Comparison of ENCODE assay signal across 8 mouse cellular contexts in genomic region chr3:108044394-108045140, GRCm38 (mm10). TPM values are rescaled to one million over a fixed set of nuclear protein-coding genes. Genes with fewer than 3 reads are reported as not detected.
DNase-seq lines count a peak whose midpoint lies in the region; ATAC-seq and TF ChIP-seq lines count a peak whose summit lies in the region.

Gstm4 (minus strand) TSS chr3:108044894.

- no peaks in the 10 kb centered on the region for H3K79me2 ChIP-seq in MEL (ENCODE audit: control insufficient read depth, insufficient read depth, low read length, poor library complexity)

- peaks cover 2 to 15% of the 10 kb centered on the region in 2 experiments for H3K4me1 ChIP-seq in MEL (ENCODE audit: control insufficient read depth in 1 of 2, insufficient read depth in 2 of 2, low read length in 2 of 2)
- H3K4me1 ChIP-seq in cerebellum, adult 2 months (ENCODE audit: control insufficient read depth, insufficient read depth, low read length) = no peaks in the 10 kb centered on the region
- no peaks in the 10 kb centered on the region; the same call in 1 of the 2 replicates for H3K4me1 ChIP-seq in forebrain, embryonic 16.5 days (replicated peaks; ENCODE audit: control insufficient read depth, insufficient read depth, low read length)
- H3K4me1 ChIP-seq in liver, postnatal 0 days (ENCODE audit: insufficient read depth) = peaks cover 37% of the 10 kb centered on the region
- H3K4me1 ChIP-seq in neural tube, embryonic 13.5 days (replicated peaks) = peaks cover 12% of the 10 kb centered on the region

- DNase-seq in MEL (ENCODE audit: low read depth, low spot score) = peak; percentile 95
- peak; percentile 87 to 88 for DNase-seq in cerebellum, adult 2 months
- peak; percentile 81 for DNase-seq in heart, postnatal 25 days (ENCODE audit: low spot score)
- peak; percentile 88 for DNase-seq in layer of hippocampus, adult 11-12 months (ENCODE audit: low spot score)
- peak; percentile 89 for DNase-seq in liver, postnatal 0 days
- peak; percentile 77 for DNase-seq in telencephalon, adult 2 months (ENCODE audit: low read depth, low spot score)

- peak within 1 kb of the TSS; percentile 60 for H3K9ac ChIP-seq in MEL (ENCODE audit: control insufficient read depth, low read depth, low read length, poor library complexity, severe bottlenecking)
- peak within 1 kb of the TSS; percentile 71 for H3K9ac ChIP-seq in forebrain, embryonic 16.5 days (replicated peaks; ENCODE audit: low read depth, low read length)
- peak within 1 kb of the TSS; percentile 55 for H3K9ac ChIP-seq in liver, postnatal 0 days (replicated peaks)
- peak within 1 kb of the TSS; percentile 73 for H3K9ac ChIP-seq in neural tube, embryonic 13.5 days

- H3K4me3 ChIP-seq in MEL (ENCODE audit: control insufficient read depth in 1 of 2, insufficient read depth in 1 of 2, low read depth in 2 of 2, low read length in 2 of 2) = peak within 1 kb of the TSS; percentile 70 to 75
- peak within 1 kb of the TSS; percentile 47 for H3K4me3 ChIP-seq in cerebellum, adult 2 months (replicated peaks; ENCODE audit: insufficient read depth, low read depth, low read length)
- peak within 1 kb of the TSS; percentile 61 for H3K4me3 ChIP-seq in forebrain, embryonic 16.5 days (replicated peaks; ENCODE audit: low read length)
- H3K4me3 ChIP-seq in liver, postnatal 0 days (ENCODE audit: low read depth, low read length) = peak within 1 kb of the TSS; percentile 53
- peak within 1 kb of the TSS; percentile 56 for H3K4me3 ChIP-seq in neural tube, embryonic 13.5 days

- ATAC-seq in forebrain, embryonic 16.5 days = peak; percentile 92
- ATAC-seq in liver, postnatal 0 days = peak; percentile 97
- ATAC-seq in neural tube, embryonic 13.5 days (ENCODE audit: low read depth) = peak; percentile 89

- H3K4me2 ChIP-seq in forebrain, embryonic 16.5 days (ENCODE audit: low read length) = peak within 1 kb of the TSS; percentile 84
- peak within 1 kb of the TSS; percentile 82 for H3K4me2 ChIP-seq in liver, postnatal 0 days (ENCODE audit: low read depth, low read length)
- H3K4me2 ChIP-seq in neural tube, embryonic 13.5 days = peak within 1 kb of the TSS; percentile 88

- H3K27ac ChIP-seq in MEL (ENCODE audit: control insufficient read depth, low read depth, low read length) = peak within 1 kb of the TSS; percentile 25
- no peak within 1 kb of the TSS; the same call in 1 of the 2 replicates for H3K27ac ChIP-seq in cerebellum, adult 2 months (ENCODE audit: insufficient read depth, low read length)
- H3K27ac ChIP-seq in forebrain, embryonic 16.5 days (ENCODE audit: low read length) = no peak within 1 kb of the TSS
- H3K27ac ChIP-seq in liver, postnatal 0 days (ENCODE audit: low read depth) = peak within 1 kb of the TSS; percentile 67
- H3K27ac ChIP-seq in neural tube, embryonic 13.5 days (replicated peaks) = peak within 1 kb of the TSS; percentile 23; the same call in 1 of the 2 replicates

- H3K27me3 ChIP-seq in MEL (ENCODE audit: control insufficient read depth in 1 of 2, insufficient read depth in 2 of 2, low read length in 2 of 2) = no peaks in the 10 kb centered on the region; a peak in 1 of 4 replicates
- H3K27me3 ChIP-seq in cerebellum, adult 2 months (ENCODE audit: control insufficient read depth, insufficient read depth, low read length) = no peaks in the 10 kb centered on the region
- H3K27me3 ChIP-seq in forebrain, embryonic 16.5 days (replicated peaks; ENCODE audit: control insufficient read depth, insufficient read depth, low read length) = no peaks in the 10 kb centered on the region
- no peaks in the 10 kb centered on the region for H3K27me3 ChIP-seq in liver, postnatal 0 days (ENCODE audit: insufficient read depth, low read length)
- H3K27me3 ChIP-seq in neural tube, embryonic 13.5 days = 0 out of 2 replicates have a peak, but pooled peaks cover 4% of the 10 kb centered on the region

- no peak for TF ChIP-seq CTCF in MEL (IDR thresholded peaks at IDR 0.05 in 2 of 3, conservative IDR thresholded peaks at IDR 0.05 in 1 of 3; ENCODE audit: control insufficient read depth in 1 of 3, insufficient read depth in 1 of 3, low read depth in 2 of 3, low read length in 3 of 3, poor library complexity in 1 of 3, severe bottlenecking in 1 of 3)
- TF ChIP-seq CTCF in cerebellum, adult 2 months (IDR thresholded peaks at IDR 0.05; ENCODE audit: borderline replicate concordance, insufficient read depth, low read depth, low read length) = no peak
- peak; percentile 26; the same call in 1 of the 2 replicates for TF ChIP-seq CTCF in liver, postnatal 0 days (IDR thresholded peaks at IDR 0.05; ENCODE audit: low read depth)

- H3K36me3 ChIP-seq in MEL (ENCODE audit: control insufficient read depth in 1 of 2, insufficient read depth in 2 of 2, low read length in 2 of 2) = peaks cover 0 to 14% of the 10 kb centered on the region in 2 experiments; a peak in 2 of 4 replicates
- no peaks in the 10 kb centered on the region for H3K36me3 ChIP-seq in forebrain, embryonic 16.5 days (ENCODE audit: control insufficient read depth, insufficient read depth)
- H3K36me3 ChIP-seq in liver, postnatal 0 days (replicated peaks; ENCODE audit: insufficient read depth, low read length) = no peaks in the 10 kb centered on the region
- H3K36me3 ChIP-seq in neural tube, embryonic 13.5 days = no peaks in the 10 kb centered on the region

- TF ChIP-seq RAD21 in MEL (IDR thresholded peaks at IDR 0.05; ENCODE audit: low read depth, low read length) = no peak

- intact Hi-C loops in heart, postnatal 25 days (cut with DNase I) = no loop called here

- no peaks in the 10 kb centered on the region for H3K9me3 ChIP-seq in MEL (replicated peaks; ENCODE audit: insufficient read depth, low read length)
- no peaks in the 10 kb centered on the region for H3K9me3 ChIP-seq in forebrain, embryonic 16.5 days (ENCODE audit: control insufficient read depth, low read length)
- no peaks in the 10 kb centered on the region for H3K9me3 ChIP-seq in liver, postnatal 0 days (ENCODE audit: low read length)
- H3K9me3 ChIP-seq in neural tube, embryonic 13.5 days = no peaks in the 10 kb centered on the region

- TF ChIP-seq EP300 in MEL (IDR thresholded peaks at IDR 0.05; ENCODE audit: low read depth in 1 of 2, low read length in 2 of 2) = no peak
- TF ChIP-seq EP300 in liver, postnatal 0 days (IDR thresholded peaks at IDR 0.05; ENCODE audit: low read depth) = peak; percentile 48; the same call in 1 of the 2 replicates

- TF ChIP-seq POLR2A in MEL (IDR thresholded peaks at IDR 0.05; ENCODE audit: control insufficient read depth in 1 of 2, insufficient read depth in 1 of 2, low read depth in 1 of 2, low read length in 2 of 2, poor library complexity in 1 of 2) = peak; percentile 54 to 82; a peak in 3 of 4 replicates
- TF ChIP-seq POLR2A in cerebellum, adult 2 months (IDR thresholded peaks at IDR 0.05; ENCODE audit: borderline replicate concordance, insufficient read depth, low read length) = peak; percentile 79

- WGBS in cerebellum, adult 2 months = 4% methylated on average over 29 of the region's 29 CpGs
- WGBS in forebrain, embryonic 16.5 days = 9% methylated on average over 29 of the region's 29 CpGs
- 3% methylated on average over 29 of the region's 29 CpGs for WGBS in liver, postnatal 0 days (ENCODE audit: insufficient replicate concordance)
- 9% methylated on average over 29 of the region's 29 CpGs for WGBS in neural tube, embryonic 13.5 days

TF ChIP-seq in MEL, 35 proteins besides CTCF, POLR2A, EP300 and RAD21 (continues in another document):
- TF ChIP-seq TBP (IDR thresholded peaks at IDR 0.05; ENCODE audit: low read depth, low read length) (peak; percentile 74), KAT2A (conservative IDR thresholded peaks at IDR 0.05; ENCODE audit: low read depth, low read length) (peak; percentile 31; the same call in 1 of the 2 replicates), USF2 (IDR thresholded peaks at IDR 0.05; ENCODE audit: borderline replicate concordance in 1 of 2, insufficient read depth in 1 of 2, low read depth in 1 of 2, low read length in 2 of 2) (no peak), MAFK (IDR thresholded peaks at IDR 0.05; ENCODE audit: borderline replicate concordance, low read depth, low read length) (peak; percentile 99), ETS1 (IDR thresholded peaks at IDR 0.05; ENCODE audit: low read depth, low read length) (peak; percentile 68; the same call in 1 of the 2 replicates), HCFC1 (IDR thresholded peaks at IDR 0.05; ENCODE audit: low read depth, low read length) (peak; percentile 78), ZKSCAN1 (IDR thresholded peaks at IDR 0.05; ENCODE audit: low read depth, low read length) (no peak), MXI1 (IDR thresholded peaks at IDR 0.05; ENCODE audit: low read depth, low read length) (no peak; the same call in 1 of the 2 replicates), CHD2 (IDR thresholded peaks at IDR 0.05; ENCODE audit: low read length) (no peak), ELF1 (IDR thresholded peaks at IDR 0.05; ENCODE audit: low read depth, low read length) (peak; percentile 96), NRF1 (IDR thresholded peaks at IDR 0.05; ENCODE audit: insufficient read depth, low read depth, low read length, poor library complexity, severe bottlenecking) (peak; percentile 75), UBTF (IDR thresholded peaks at IDR 0.05; ENCODE audit: borderline replicate concordance, insufficient read depth, low read depth, low read length) (no peak), MYB (IDR thresholded peaks at IDR 0.05; ENCODE audit: low read depth, low read length) (no peak), POLR2AphosphoS2 (IDR thresholded peaks at IDR 0.05; ENCODE audit: low read length) (no peak; the same call in 1 of the 2 replicates), MAX (IDR thresholded peaks at IDR 0.05; ENCODE audit: low read length) (no peak), MYC (IDR thresholded peaks at IDR 0.05; ENCODE audit: low read depth, low read length) (no peak), ZC3H11A (IDR thresholded peaks at IDR 0.05; ENCODE audit: low read depth, low read length) (no peak), SIN3A (IDR thresholded peaks at IDR 0.05; ENCODE audit: low read length) (peak; percentile 81), GATA1 (IDR thresholded peaks at IDR 0.05; ENCODE audit: low read depth, low read length) (no peak), NELFE (IDR thresholded peaks at IDR 0.05; ENCODE audit: low read depth, low read length) (peak; percentile 70; the same call in 1 of the 2 replicates), TCF12 (IDR thresholded peaks at IDR 0.05; ENCODE audit: low read depth, low read length) (peak; percentile 59)

RNA-seq across cellular contexts. Expression of gene Gstm4, which starts in this region (rescaled TPM):
- total RNA-seq in MEL (2012; rRNA removed) = 1.3 and 1.4 TPM in 2 replicates
- 1 to 10 TPM in 1 of 2 experiments, not detected in 1; 7.4 TPM for polyA plus RNA-seq in MEL (2012; ENCODE audit: insufficient read depth in 1 of 2, insufficient read length in 2 of 2, low read depth in 1 of 2, low replicate concordance in 2 of 2, missing spikeins in 1 of 2)
- 11.3 and 11.8 TPM in 2 replicates for polyA plus RNA-seq in cerebellum, adult 2 months (2012; rRNA removed)
- 15.2 and 15.9 TPM in 2 replicates for polyA plus RNA-seq in forebrain, embryonic 16.5 days (2015; fragmentation: Nextera tagmentation; extraction: Ambion mirVana)
- 10 to 100 TPM; 10.9 TPM for total RNA-seq in heart, postnatal 25 days (2021)
- 12.9 and 13.5 TPM in 2 replicates for polyA plus RNA-seq in liver, postnatal 0 days (2015; fragmentation: Nextera tagmentation; extraction: Ambion mirVana)
- 13.9 and 15.5 TPM in 2 replicates for polyA plus RNA-seq in neural tube, embryonic 13.5 days (2015; fragmentation: Nextera tagmentation; extraction: Ambion mirVana)

Comparison
In these comparisons a context has a peak if more than half of its experiments do, and no peak if none do; other contexts are left out.
1. H3K27ac ChIP-seq: peak in MEL (single experiment), liver, postnatal 0 days (single experiment) and neural tube, embryonic 13.5 days (single experiment); none in cerebellum, adult 2 months (single experiment) and forebrain, embryonic 16.5 days (single experiment).
2. Peak in every context shown above with its lines, with median percentiles within 50 percentile points of each other: DNase-seq, H3K4me3 ChIP-seq, H3K9ac ChIP-seq, ATAC-seq and H3K4me2 ChIP-seq.